Mouse (Mus musculus): ENCODE measurements around the gene Srgap3.
A peak's percentile ranks its signal among the peaks of the same experiment; 100 is the strongest.
"Not testable (repeated sequence)": the region's sequence is repeated elsewhere in the genome, so short reads cannot be mapped to it uniquely, and the experiment has no call there.

The Srgap3 gene

GRCm38 (mm10) chr6:112861351-112862297, 85.4 kb downstream of the Srgap3 start:
- DNase-seq (ENCODE audit: low spot score), result no peak

GRCm38 (mm10) chr6:112860290-112860689, 86.8 kb downstream of the Srgap3 start:
- not testable (repeated sequence) for DNase-seq (ENCODE audit: low spot score)

GRCm38 (mm10) chr6:112857057-112857456, 90.0 kb downstream of the Srgap3 start:
- no peak for DNase-seq (ENCODE audit: low spot score)

GRCm38 (mm10) chr6:112855183-112855582, 91.9 kb downstream of the Srgap3 start:
- DNase-seq (ENCODE audit: low spot score), result no peak

GRCm38 (mm10) chr6:112852261-112853235, 94.5 kb downstream of the Srgap3 start:
- no peak for DNase-seq (ENCODE audit: low spot score)

- no peak for DNase-seq (ENCODE audit: low spot score)
Measured at GRCm38 (mm10) chr6:112850745-112851144, 96.3 kb downstream of the Srgap3 start.

GRCm38 (mm10) chr6:112848629-112849180, 98.4 kb downstream of the Srgap3 start:
- DNase-seq (ENCODE audit: low spot score), result no peak

GRCm38 (mm10) chr6:112846863-112847262, 100.2 kb downstream of the Srgap3 start:
- no peak for DNase-seq (ENCODE audit: low spot score)

- no peak for DNase-seq (ENCODE audit: low spot score)
Measured at GRCm38 (mm10) chr6:112842426-112842825, 104.6 kb downstream of the Srgap3 start.

GRCm38 (mm10) chr6:112840400-112840799, 106.7 kb downstream of the Srgap3 start:
- DNase-seq (ENCODE audit: low spot score), result no peak

- no peak for DNase-seq (ENCODE audit: low spot score)
Measured at GRCm38 (mm10) chr6:112839391-112839790, 107.7 kb downstream of the Srgap3 start.

- DNase-seq (ENCODE audit: low spot score), result no peak
Measured at GRCm38 (mm10) chr6:112838879-112839278, 108.2 kb downstream of the Srgap3 start.

- no peak for DNase-seq (ENCODE audit: low spot score)
Measured at GRCm38 (mm10) chr6:112836712-112837111, 110.4 kb downstream of the Srgap3 start.

GRCm38 (mm10) chr6:112835413-112835812, 111.7 kb downstream of the Srgap3 start:
- DNase-seq (ENCODE audit: low spot score), result no peak

GRCm38 (mm10) chr6:112834430-112834829, 112.6 kb downstream of the Srgap3 start:
- DNase-seq (ENCODE audit: low spot score), result no peak

GRCm38 (mm10) chr6:112833763-112834162, 113.3 kb downstream of the Srgap3 start:
- DNase-seq (ENCODE audit: low spot score), result no peak

GRCm38 (mm10) chr6:112829196-112829595, 117.9 kb downstream of the Srgap3 start:
- DNase-seq (ENCODE audit: low spot score), result peak; percentile 52

- DNase-seq (ENCODE audit: low spot score), result no peak
Measured at GRCm38 (mm10) chr6:112828420-112828819, 118.6 kb downstream of the Srgap3 start.

GRCm38 (mm10) chr6:112825657-112826056, 121.4 kb downstream of the Srgap3 start:
- no peak for DNase-seq (ENCODE audit: low spot score)

GRCm38 (mm10) chr6:112823096-112823495, 124.0 kb downstream of the Srgap3 start:
- no peak for DNase-seq (ENCODE audit: low spot score)

GRCm38 (mm10) chr6:112820298-112820992, 126.6 kb downstream of the Srgap3 start:
- DNase-seq (ENCODE audit: low spot score), result no peak
